Mouse (Mus musculus) spleen, embryonic (tissue): Measurements from ENCODE around the gene Krt39.

ENCODE experiments used
- CTCF ChIA-PET: fragments of 350-600 bp; sonication (Branson Sonifier 250); formaldehyde crosslinking; loops from one replicate; lab custom pipeline; 2022; lab: Charles Lee

The Krt39 gene

GRCm38 (mm10) chr11:99471946-99472345 is 49.2 kb downstream of the Krt39 start:
- CTCF ChIA-PET, result no interaction called here

DNA sequence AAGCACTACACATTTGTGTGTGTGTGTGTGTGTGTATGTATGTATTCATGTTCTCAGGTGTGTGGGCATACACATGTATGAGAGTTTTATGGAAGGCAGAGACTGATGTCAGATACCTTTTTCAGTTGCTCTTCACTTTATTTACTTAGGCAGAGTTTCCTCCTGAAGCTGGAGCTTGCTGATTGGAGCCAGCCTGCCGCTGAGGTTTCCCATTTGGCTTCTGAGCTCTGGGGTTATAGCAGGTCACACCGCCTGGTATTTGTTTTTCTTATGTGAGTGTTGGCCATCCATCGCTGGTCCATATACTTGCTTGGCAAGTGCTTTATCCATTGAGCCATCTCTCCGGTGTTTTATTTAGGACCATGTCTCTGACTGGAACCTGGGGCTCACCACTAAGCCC is 51.9 kb downstream of the Krt39 start:
- CTCF ChIA-PET, result no interaction called here

GRCm38 (mm10) chr11:99468566-99468965 is 52.6 kb downstream of the Krt39 start:
- CTCF ChIA-PET, result no interaction called here

DNA sequence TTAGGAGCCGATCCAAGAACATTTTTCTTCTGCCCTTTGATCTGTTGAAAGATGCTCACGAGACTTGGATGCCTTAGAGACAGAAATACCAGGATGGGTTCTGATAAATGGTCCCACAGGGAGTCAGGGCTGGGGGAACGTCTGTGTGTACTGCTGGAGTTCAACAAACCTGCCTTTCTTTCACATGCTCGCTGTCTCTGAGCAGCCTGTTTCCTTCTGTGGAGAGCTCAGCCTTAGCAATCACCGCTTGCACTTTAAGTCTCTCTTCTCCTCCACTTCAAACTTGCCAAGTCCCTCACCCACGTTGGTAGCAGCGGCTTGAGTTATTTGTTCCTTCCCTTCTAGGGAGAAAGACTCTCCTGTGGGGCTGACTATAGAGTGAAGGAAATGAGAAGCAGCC is 54.8 kb downstream of the Krt39 start:
- CTCF ChIA-PET, result no interaction called here

GRCm38 (mm10) chr11:99464836-99465235 is 56.3 kb downstream of the Krt39 start:
- CTCF ChIA-PET, result no interaction called here
